Mouse (Mus musculus) cortical plate, adult 2 months (tissue): Measurements from ENCODE around the gene Hist1h2ah. TPM values are rescaled to one million over a fixed set of nuclear protein-coding genes. Genes with fewer than 3 reads are reported as not detected.
"Not testable (repeated sequence)": the region's sequence is repeated elsewhere in the genome, so short reads cannot be mapped to it uniquely, and the experiment has no call there.

Experiments
- H3K27ac ChIP-seq: fragments of 200-500 bp; 2 replicates; pipeline ENCODE4 v1.5.1; 2012; ENCODE audit warnings: low read length, control low read depth, inconsistent platforms; ENCODE audit not compliant: insufficient read depth
- H3K4me1 ChIP-seq: fragments of 200-500 bp; 2 replicates; pipeline ENCODE4 v1.6.1; 2011; ENCODE audit warnings: low read length; ENCODE audit not compliant: control insufficient read depth, insufficient read depth
- H3K4me3 ChIP-seq: fragments of 200-500 bp; 2 replicates; pipeline ENCODE4 v1.5.1; 2011; ENCODE audit warnings: mild to moderate bottlenecking, low read length, control low read depth; ENCODE audit not compliant: insufficient read depth
- CTCF ChIP-seq: fragments of 200-500 bp; IDR thresholded peaks from 2 replicates; pipeline ENCODE4 v1.5.1; 2011; ENCODE audit warnings: mild to moderate bottlenecking, control low read depth, low read length; ENCODE audit not compliant: insufficient read depth; ENCODE audit errors: extremely low read depth
- POLR2A ChIP-seq: fragments of 200-500 bp; IDR thresholded peaks from 2 replicates; pipeline ENCODE4 v1.6.1; 2011; ENCODE audit warnings: mild to moderate bottlenecking, low read length, control low read depth; ENCODE audit not compliant: insufficient read depth; ENCODE audit errors: extremely low read depth
- polyA plus RNA-seq: library from polyadenylated mRNA; depleted of rRNA; stranded (reverse); fragments of >200 nt; gene quantifications from 2 replicates; pipeline ENCODE4 v1.2.3, GENCODE M21; 2012

Hist1h2ah gene
- polyA plus RNA-seq, 1 experiment, result 0.75 TPM

DNA sequence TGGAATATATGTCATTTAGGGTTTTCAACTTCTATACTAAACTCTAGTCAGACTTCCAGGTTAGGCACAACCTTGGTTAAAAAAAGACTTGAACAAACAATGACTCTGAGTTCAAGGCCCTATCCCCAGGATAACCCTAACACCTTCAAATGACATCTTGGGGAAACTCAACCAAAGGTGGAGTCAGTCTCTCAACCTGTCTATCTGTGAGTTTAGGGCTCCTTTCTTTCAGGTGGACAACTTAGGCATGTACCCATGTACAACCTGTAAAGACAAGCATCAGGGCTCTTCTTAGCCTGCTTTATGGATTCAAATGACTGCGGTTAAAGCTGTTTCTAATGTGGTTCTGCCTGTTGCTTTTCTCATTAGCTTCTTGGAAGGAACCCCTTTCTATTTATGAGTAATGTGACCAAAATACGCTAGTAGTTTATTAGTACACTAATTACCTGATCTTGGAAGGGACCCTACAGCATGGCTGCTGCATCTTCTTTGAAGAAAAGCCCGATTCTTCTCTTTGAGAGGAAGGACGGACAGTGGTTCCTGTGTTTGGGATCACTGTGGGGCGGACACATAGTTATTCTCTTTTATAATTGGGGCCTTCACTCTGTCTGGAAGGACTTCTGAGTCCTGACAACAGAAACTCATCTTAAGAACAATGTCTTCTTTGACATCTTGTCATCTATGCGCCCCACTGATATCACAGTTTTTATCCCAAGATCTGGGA lies 9.2 kb upstream of the Hist1h2ah start:
- Histone ChIP-seq H3K4me1 (no peaks in the 10 kb centered on the region), H3K27ac (no peak overlapping the region), H3K4me3 (no peak overlapping the region; the same call in 1 of the 2 replicates)
- no peak for TF ChIP-seq POLR2A
- TF ChIP-seq CTCF, result no peak

DNA sequence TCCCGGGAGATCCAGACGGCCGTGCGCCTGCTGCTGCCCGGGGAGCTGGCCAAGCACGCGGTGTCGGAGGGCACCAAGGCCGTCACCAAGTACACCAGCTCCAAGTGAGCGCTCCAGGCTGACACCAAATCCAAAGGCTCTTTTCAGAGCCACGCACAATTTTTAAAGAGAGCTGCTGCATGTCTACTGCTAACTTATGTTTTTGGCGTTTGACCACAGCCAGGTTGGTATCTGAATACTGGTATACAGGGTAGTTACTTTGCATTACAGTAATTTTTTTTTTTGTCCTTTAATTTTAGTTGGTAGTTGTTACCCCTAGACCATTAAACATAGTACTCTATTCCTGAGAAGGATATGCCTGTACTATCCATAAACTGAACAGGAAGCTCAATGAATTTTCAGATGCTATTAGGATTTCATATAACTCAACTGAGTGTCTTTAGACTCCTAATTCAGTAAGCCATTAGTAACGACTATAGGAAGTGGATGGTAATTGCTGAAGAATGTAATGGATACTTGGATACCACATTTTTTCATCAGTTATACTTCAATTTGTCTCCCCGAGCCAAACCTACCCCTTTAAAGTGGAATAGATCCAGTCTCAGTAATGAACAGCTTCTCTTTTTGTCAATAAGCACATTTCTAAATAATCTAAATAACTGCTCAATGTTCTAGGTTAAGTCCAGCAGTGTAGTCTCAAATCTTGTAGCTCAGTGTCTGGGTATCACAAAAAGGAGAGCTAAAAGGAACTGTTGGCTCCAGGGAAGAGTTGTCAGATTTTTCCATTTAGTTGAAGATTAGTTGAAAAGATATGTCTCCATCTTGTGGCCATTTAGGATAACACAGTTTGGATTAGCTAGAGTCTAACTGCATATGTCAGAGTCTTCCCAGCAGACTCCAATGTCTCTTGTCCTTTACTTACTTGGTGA lies 8.4 kb upstream of the Hist1h2ah start:
- TF ChIP-seq POLR2A (no peak), CTCF (no peak)
- no peaks in the 10 kb centered on the region for H3K4me1 ChIP-seq
- H3K4me3 ChIP-seq, result peak overlapping the region; percentile 46
- H3K27ac ChIP-seq, result no peak overlapping the region

DNA sequence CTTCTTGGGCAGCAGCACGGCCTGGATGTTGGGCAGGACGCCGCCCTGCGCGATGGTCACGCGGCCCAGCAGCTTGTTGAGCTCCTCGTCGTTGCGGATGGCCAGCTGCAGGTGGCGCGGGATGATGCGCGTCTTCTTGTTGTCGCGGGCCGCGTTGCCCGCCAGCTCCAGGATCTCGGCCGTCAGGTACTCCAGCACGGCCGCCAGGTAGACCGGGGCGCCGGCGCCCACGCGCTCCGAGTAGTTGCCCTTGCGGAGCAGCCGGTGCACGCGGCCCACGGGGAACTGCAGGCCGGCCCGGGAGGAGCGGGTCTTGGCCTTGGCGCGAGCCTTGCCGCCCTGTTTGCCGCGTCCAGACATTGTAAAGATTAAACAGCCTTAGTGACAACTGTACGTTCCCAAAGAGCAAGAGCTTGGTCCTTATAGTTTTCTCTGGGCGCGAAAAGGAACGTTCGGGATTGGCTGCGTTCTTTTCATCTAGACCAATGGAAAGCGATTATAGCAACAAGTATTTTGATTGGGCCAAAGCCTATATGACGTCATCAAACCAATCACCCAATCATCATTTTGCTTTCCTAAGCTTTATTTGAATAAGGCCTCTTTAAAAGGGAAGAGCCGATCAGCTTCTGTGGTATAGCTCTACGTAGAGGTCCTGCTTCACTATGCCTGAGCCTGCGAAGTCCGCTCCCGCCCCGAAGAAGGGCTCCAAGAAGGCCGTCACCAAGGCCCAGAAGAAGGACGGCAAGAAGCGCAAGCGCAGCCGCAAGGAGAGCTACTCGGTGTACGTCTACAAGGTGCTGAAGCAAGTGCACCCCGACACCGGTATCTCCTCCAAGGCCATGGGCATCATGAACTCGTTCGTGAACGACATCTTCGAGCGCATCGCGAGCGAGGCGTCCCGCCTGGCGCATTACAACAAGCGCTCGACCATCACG lies 7.5 kb upstream of the Hist1h2ah start, which contains the start of the genes Hist1h2ag and Hist1h2bj:
TSS of gene Hist1h2ag (minus strand) at position 377 of the 935 bp plus-strand sequence.
TSS of gene Hist1h2bj (plus strand) at position 647 of the 935 bp plus-strand sequence.
- TF ChIP-seq POLR2A, result peak; percentile 90
- Histone ChIP-seq H3K27ac (peak within 1 kb of the TSS; percentile 85), H3K4me3 (peak within 1 kb of the TSS; percentile 46)
- not testable (repeated sequence) for H3K4me1 ChIP-seq

DNA sequence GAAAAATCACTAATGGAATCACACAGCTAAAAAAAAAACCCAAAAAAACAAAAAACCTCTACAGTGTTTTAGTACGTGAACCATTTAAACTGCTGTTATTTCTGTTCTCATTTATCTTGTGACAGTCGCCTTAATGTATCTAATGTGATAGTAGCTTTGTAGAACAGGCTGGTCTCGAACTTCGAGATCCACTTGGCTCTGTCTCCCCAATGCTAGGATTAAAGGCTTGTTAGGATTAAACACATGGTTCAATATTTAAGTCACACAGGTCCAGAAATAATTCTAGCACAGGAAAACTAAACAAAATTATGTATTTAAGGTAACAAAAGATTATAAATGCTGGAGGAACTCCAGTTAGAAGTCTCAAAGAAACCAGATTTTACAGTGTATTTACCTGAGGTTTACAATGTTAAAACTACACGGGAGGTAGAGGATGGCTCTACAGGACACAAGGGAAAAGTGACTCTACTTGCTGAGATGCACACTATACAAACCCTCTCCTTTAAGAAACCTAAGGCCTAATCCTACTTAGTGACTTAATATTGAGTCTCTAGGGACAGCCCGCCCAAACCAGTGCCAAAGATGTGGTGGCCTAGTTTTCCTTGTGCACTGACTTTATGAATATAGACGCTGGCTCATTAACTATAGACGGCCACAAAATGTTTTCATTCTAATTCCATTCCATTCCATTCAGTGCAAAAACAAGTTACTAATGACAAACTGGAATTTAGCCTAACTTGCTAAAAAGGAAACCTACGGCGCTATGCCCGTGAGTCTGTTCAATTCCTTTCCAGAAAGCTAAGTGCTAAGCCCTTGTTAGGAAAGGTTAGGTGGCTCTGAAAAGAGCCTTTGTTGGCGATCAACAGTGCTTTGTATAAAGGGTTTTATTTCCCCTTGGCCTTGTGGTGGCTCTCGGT lies 6.5 kb upstream of the Hist1h2ah start:
- H3K4me1 ChIP-seq, result no peaks in the 10 kb centered on the region
- peak overlapping the region; percentile 24; the same call in 1 of the 2 replicates for H3K4me3 ChIP-seq
- peak overlapping the region; percentile 85 for H3K27ac ChIP-seq
- TF ChIP-seq POLR2A (no peak), CTCF (no peak)

DNA sequence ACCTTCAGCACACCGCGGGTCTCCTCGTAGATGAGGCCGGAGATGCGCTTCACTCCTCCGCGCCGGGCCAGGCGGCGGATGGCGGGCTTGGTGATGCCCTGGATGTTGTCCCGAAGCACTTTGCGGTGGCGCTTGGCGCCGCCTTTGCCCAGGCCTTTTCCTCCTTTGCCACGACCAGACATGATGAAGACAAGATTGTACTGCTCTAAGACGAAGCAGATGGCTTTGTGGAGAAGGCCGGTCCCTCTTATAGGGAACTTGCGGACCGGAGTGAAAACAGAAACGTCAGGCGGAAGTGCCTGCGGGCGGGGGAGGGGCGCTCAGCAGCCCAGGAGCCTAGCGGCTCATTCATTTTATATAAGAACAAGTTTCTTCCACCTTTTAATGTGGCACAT lies 5.8 kb upstream of the Hist1h2ah start, which contains the start of gene Hist1h4i:
TSS of gene Hist1h4i (minus strand) at position 221 of the 395 bp plus-strand sequence.
- H3K4me3 ChIP-seq, result peak within 1 kb of the TSS; percentile 33
- TF ChIP-seq POLR2A, result peak; percentile 98
- H3K4me1 ChIP-seq, result not testable (repeated sequence)
- peak within 1 kb of the TSS; percentile 85 for H3K27ac ChIP-seq

DNA sequence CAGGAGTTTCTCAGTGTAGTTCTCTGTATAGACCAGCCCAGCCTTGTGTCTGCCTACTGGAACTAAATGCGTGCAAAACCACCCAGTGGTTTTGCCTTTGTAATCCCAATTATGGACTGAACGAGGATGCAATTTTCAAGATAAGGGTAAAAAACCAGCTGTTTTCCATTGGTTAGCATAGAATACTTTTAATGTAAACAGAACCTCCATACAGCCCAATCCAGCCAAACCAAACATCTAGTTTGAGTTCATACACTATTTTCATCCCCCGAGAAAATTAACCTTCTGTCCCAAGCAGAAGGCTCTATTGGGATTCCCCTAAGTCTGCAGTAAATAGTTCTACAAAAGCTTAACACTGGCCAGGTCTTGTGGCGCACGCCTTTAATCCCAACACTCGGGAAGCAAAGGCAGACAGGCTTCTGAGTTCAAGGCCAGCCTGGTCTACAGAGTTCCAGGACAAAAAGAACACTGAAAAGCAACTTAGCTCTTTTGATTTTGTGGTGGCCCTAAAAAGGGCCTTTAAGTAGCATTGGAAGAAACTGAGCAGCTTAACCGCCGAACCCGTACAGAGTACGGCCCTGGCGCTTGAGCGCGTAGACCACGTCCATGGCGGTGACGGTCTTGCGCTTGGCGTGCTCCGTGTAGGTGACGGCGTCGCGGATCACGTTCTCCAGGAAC lies 5.2 kb upstream of the Hist1h2ah start:
- Histone ChIP-seq H3K4me1 (no peaks in the 10 kb centered on the region), H3K4me3 (peak overlapping the region; percentile 33), H3K27ac (no peak overlapping the region)
- TF ChIP-seq CTCF (no peak), POLR2A (no peak)

DNA sequence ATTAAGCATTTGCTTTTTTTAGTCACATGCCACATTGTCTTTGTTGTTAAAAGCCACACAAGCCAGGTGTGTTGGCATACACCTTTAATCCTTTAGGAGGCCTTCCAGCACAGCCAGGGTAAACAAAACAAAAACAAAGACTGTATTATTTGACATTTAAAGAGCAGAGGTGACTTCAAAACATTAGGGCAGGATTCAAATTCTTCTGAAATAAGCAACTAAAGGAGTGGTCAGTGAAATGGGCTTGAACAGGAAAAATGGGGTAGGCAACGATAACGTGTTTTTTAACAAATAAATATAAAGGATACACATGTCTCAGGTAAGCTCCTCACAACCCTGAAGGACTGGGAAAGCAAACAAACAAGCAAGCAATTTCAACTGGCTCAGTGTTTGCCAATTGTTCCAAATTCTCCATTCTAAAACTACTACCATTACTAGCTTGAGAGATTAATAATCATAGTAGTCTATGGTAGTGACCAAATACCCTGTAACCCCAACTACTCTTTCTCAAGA lies 4.6 kb upstream of the Hist1h2ah start:
- Histone ChIP-seq H3K4me3 (no peak overlapping the region), H3K4me1 (no peaks in the 10 kb centered on the region), H3K27ac (no peak overlapping the region)
- TF ChIP-seq POLR2A (no peak), CTCF (no peak)

DNA sequence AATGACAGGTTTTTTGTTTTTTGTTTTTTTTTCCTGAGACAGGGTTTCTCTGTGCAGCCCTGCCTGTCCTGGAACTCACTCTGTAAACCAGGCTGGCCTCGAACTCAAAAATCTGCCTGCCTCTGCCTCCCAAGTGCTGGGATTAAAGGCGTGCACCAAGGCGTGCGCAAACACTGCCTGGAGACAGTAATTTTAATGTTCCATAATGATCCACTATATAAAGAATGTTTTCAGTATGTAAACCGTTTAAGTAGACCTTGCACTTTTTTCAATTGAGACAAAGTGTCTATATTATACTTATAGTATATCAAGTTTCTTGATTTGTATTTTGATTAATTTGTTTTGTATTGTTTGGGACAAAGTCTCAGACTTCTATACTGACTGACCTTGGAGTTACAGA lies 4.0 kb upstream of the Hist1h2ah start:
- no peak overlapping the region for H3K4me3 ChIP-seq
- no peak for TF ChIP-seq POLR2A
- peaks cover 1% of the 10 kb centered on the region; the same call in 1 of the 2 replicates for H3K4me1 ChIP-seq
- H3K27ac ChIP-seq, result no peak overlapping the region
